Mouse (Mus musculus) brain, embryonic 14.5 days (tissue): ENCODE data around the gene Tgfb3.

Experiments
- CTCF ChIP-seq: fragments of 200-500 bp; IDR thresholded peaks from 2 replicates; pipeline ENCODE4 v1.5.1; 2012; ENCODE audit warnings: inconsistent platforms, mild to moderate bottlenecking, moderate library complexity, borderline replicate concordance; ENCODE audit not compliant: insufficient read depth, insufficient read length; ENCODE audit errors: extremely low read depth
- POLR2A ChIP-seq: fragments of 200-500 bp; IDR thresholded peaks from 2 replicates; pipeline ENCODE4 v1.6.1; 2012; ENCODE audit warnings: mild to moderate bottlenecking, inconsistent platforms, borderline replicate concordance; ENCODE audit not compliant: poor library complexity, insufficient read depth, insufficient read length, severe bottlenecking; ENCODE audit errors: extremely low read depth

- TF ChIP-seq CTCF (no peak), POLR2A (no peak)
Observed at GRCm38 (mm10) chr12:86071432-86071831, 7.4 kb downstream of the Tgfb3 start.
